Mouse (Mus musculus) liver, embryonic 16.5 days (tissue): ENCODE results near the gene Actbl2. TPM values are rescaled to one million over a fixed set of nuclear protein-coding genes. Genes with fewer than 3 reads are reported as not detected.

Experiments
- ATAC-seq: fragments of 200-750 bp; cut with Nextera tagmentation; 2 replicates; pipeline ENCODE4 v1.8.0; 2017; ENCODE audit warnings: low read depth, mild to moderate bottlenecking, moderate number of reproducible peaks, moderate library complexity
- H3K27ac ChIP-seq: fragments of 300-500 bp; sonication (generic); 2 replicates; pipeline ENCODE4 v1.5.1; 2014; ENCODE audit warnings: mild to moderate bottlenecking, low read length
- H3K27me3 ChIP-seq: fragments of 300-500 bp; sonication (generic); 2 replicates; pipeline ENCODE4 v1.6.1; 2014; ENCODE audit warnings: low read depth, low read length, mixed read lengths; ENCODE audit not compliant: control insufficient read depth, insufficient read depth
- H3K36me3 ChIP-seq: fragments of 300-500 bp; sonication (generic); 2 replicates; pipeline ENCODE4 v1.6.1; 2014; ENCODE audit warnings: mild to moderate bottlenecking; ENCODE audit not compliant: control insufficient read depth, insufficient read depth
- H3K4me1 ChIP-seq: fragments of 300-500 bp; sonication (generic); 2 replicates; pipeline ENCODE4 v1.6.1; 2014; ENCODE audit warnings: low read depth, low read length, mixed read lengths; ENCODE audit not compliant: control insufficient read depth
- H3K4me2 ChIP-seq: fragments of 300-500 bp; sonication (generic); 2 replicates; pipeline ENCODE4 v1.6.1; 2014; ENCODE audit warnings: low read depth, low read length, mixed read lengths
- H3K4me3 ChIP-seq: fragments of 300-500 bp; sonication (generic); 2 replicates; pipeline ENCODE4 v1.5.1; 2014; ENCODE audit warnings: low read depth, mild to moderate bottlenecking, low read length
- H3K9ac ChIP-seq: fragments of 300-500 bp; sonication (generic); 2 replicates; pipeline ENCODE4 v1.6.1; 2014; ENCODE audit warnings: low read depth, low read length
- H3K9me3 ChIP-seq: fragments of 300-500 bp; sonication (generic); replicated peaks from 2 replicates; pipeline ENCODE4 v1.6.1; 2016; ENCODE audit warnings: low read length; ENCODE audit not compliant: control insufficient read depth
- WGBS: fragments of 180-500 bp; shearing (Covaris S2); extraction: QIAGEN DNeasy Blood & Tissue Kit; methylation state at CpG from one replicate; pipeline ENCODE4 v1.1.7; 2014; ENCODE audit not compliant: insufficient replicate concordance; 5-methylcytosine and 5-hydroxymethylcytosine counted together
- polyA plus RNA-seq: library from polyadenylated mRNA; unstranded; fragments of >200 nt; fragmentation: Nextera tagmentation; extraction: Ambion mirVana; gene quantifications from 2 replicates; pipeline ENCODE4 v1.2.1, GENCODE M21; 2015

Actbl2 gene
- not detected in 2 replicates for polyA plus RNA-seq

DNA sequence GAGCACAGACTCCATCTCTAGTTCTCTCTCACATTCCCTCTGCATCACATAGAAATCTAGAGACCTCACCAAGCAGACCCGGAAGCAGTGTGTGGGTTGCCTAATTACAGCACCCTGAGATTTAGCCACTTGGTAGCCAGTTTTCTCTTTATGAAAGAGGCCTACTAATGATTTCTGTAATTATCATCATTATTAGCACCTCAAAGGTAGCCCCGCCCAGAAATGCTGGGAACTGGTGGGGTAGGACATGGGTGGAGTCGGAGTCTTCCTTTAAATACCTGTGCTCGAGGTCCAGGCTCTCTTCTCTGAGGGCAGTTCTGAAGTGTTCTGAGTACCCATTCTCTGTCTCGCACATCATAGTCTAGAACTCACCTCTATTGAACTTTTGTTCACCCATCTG, at the start of gene Actbl2:
Gene Actbl2, plus strand, starts transcription at position 301 of the 400 bp plus-strand sequence.
- WGBS = 65% methylated on average over 5 of the region's 5 CpGs
- Histone ChIP-seq H3K9me3 (no peaks in the 10 kb centered on the region), H3K27ac (no peak within 1 kb of the TSS), H3K4me2 (no peak within 1 kb of the TSS), H3K9ac (no peak within 1 kb of the TSS), H3K4me3 (no peak within 1 kb of the TSS), H3K36me3 (no peaks in the 10 kb centered on the region), H3K4me1 (no peaks in the 10 kb centered on the region), H3K27me3 (no peaks in the 10 kb centered on the region)
- no peak for ATAC-seq

DNA sequence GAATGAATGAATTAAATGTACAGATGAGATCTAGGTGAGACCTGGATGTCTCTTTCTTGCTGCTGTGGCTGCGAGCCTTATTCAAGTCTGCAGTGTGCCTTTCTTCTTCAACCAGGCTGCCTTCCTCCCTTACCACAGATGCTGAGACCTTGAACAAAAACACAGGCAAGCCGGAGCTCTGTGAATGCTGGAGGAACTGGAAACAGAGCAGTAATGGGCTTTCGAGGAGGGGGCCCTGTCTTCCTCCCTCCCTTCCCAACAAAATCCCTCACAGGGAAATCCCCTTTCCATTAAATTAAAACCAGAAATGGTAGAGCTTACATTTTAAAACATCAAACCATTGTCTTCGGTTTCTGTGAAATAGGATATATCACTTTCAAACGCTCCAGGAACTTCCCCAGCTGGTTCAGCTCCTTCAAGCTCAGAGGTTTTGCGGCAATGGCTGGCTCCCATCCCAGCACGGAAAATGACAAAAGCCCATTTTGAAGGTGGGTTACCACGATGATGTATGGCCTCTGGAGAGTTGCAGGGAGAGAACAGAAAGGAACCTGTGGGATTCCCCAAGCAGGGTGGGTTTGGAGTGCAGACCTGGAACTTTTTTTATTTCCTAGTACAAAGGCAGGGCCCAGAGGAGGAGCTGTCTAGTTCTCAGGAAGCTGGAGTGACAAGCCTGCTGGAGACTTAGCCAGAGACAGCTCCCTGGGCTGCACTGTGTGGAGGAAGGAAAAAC, 44.0 kb upstream of the Actbl2 start:
- no peak overlapping the region for H3K4me3 ChIP-seq
- 47% methylated on average over 8 of the region's 8 CpGs for WGBS
- no peaks in the 10 kb centered on the region for H3K9me3 ChIP-seq
- no peak overlapping the region for H3K27ac ChIP-seq
- H3K27me3 ChIP-seq = no peaks in the 10 kb centered on the region
- H3K4me1 ChIP-seq = no peaks in the 10 kb centered on the region
- H3K36me3 ChIP-seq = no peaks in the 10 kb centered on the region
- no peak overlapping the region for H3K9ac ChIP-seq
- no peak for ATAC-seq
- no peak overlapping the region for H3K4me2 ChIP-seq

DNA sequence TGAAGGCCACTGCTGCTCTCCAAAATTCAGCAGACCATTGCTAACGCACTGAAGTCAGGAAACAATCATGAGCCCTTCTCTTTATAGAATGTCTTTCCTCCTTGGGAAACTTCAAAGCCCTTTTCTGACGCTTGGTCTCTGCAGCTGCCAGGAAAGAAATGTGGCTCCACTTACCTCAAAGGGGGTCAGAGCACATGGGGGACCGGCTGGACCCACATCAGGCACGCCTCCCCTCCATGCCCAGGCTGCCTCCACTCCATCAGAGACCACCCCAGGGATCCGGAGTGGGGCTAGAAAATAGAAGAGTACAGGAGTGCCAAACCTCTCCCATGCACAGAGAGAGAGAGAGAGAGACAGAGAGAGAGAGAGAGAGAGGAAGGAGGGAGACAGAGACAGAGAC, 26.0 kb upstream of the Actbl2 start:
- 46% methylated on average over 5 of the region's 5 CpGs for WGBS
- no peak for ATAC-seq
- no peak overlapping the region for H3K4me2 ChIP-seq
- no peaks in the 10 kb centered on the region for H3K4me1 ChIP-seq
- H3K9me3 ChIP-seq = no peaks in the 10 kb centered on the region
- no peak overlapping the region for H3K9ac ChIP-seq
- no peak overlapping the region for H3K27ac ChIP-seq
- no peaks in the 10 kb centered on the region for H3K27me3 ChIP-seq
- H3K36me3 ChIP-seq = no peaks in the 10 kb centered on the region
- H3K4me3 ChIP-seq = no peak overlapping the region

DNA sequence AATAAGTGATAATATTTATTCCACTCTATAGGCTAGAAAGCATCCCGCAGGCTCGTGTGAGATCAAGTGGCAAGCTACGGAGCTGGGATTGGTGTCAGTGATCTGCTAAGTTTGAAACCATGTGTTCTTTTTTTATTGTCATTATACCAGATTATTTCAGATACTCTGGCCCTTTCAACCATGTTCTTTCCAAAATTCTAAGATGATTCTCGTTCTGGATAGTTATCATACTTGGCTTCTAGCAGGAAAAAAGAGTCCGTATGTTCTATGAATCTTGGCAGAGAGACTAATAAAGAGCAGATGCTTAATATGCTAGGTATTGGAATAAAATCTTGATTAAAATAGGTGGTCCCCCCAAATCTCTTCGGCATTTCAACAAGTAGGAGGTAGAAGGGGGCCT, 25.3 kb upstream of the Actbl2 start:
- H3K4me3 ChIP-seq = no peak overlapping the region
- no peaks in the 10 kb centered on the region for H3K36me3 ChIP-seq
- H3K4me1 ChIP-seq = no peaks in the 10 kb centered on the region
- no peaks in the 10 kb centered on the region for H3K9me3 ChIP-seq
- no peak overlapping the region for H3K4me2 ChIP-seq
- H3K27ac ChIP-seq = no peak overlapping the region
- no peak overlapping the region for H3K9ac ChIP-seq
- no peak for ATAC-seq
- H3K27me3 ChIP-seq = no peaks in the 10 kb centered on the region
- 72% methylated on average over 6 of the region's 6 CpGs for WGBS

- no peak overlapping the region for H3K4me3 ChIP-seq
- no peaks in the 10 kb centered on the region for H3K9me3 ChIP-seq
- ATAC-seq = no peak
- no peak overlapping the region for H3K9ac ChIP-seq
- no peak overlapping the region for H3K4me2 ChIP-seq
- H3K4me1 ChIP-seq = no peaks in the 10 kb centered on the region
- no peak overlapping the region for H3K27ac ChIP-seq
- WGBS = 55% methylated on average over 7 of the region's 7 CpGs
- H3K36me3 ChIP-seq = no peaks in the 10 kb centered on the region
- no peaks in the 10 kb centered on the region for H3K27me3 ChIP-seq
These were observed 22.4 kb upstream of the Actbl2 start for GRCm38 (mm10) chr13:111232416-111232815.

- H3K4me2 ChIP-seq = no peak overlapping the region
- H3K4me1 ChIP-seq = no peaks in the 10 kb centered on the region
- H3K9me3 ChIP-seq = no peaks in the 10 kb centered on the region
- ATAC-seq = peak; percentile 63
- no peaks in the 10 kb centered on the region for H3K27me3 ChIP-seq
- no peaks in the 10 kb centered on the region for H3K36me3 ChIP-seq
- H3K27ac ChIP-seq = no peak overlapping the region
- no peak overlapping the region for H3K9ac ChIP-seq
- 40% methylated on average over 5 of the region's 5 CpGs for WGBS
- H3K4me3 ChIP-seq = no peak overlapping the region
These were observed 21.5 kb upstream of the Actbl2 start for GRCm38 (mm10) chr13:111233356-111233755.

GRCm38 (mm10) chr13:111234573-111234972, 20.2 kb upstream of the Actbl2 start:
- H3K27me3 ChIP-seq = no peaks in the 10 kb centered on the region
- no peak overlapping the region for H3K4me2 ChIP-seq
- H3K4me3 ChIP-seq = no peak overlapping the region
- 25% methylated on average over 3 of the region's 3 CpGs for WGBS
- no peaks in the 10 kb centered on the region for H3K4me1 ChIP-seq
- no peak overlapping the region for H3K27ac ChIP-seq
- ATAC-seq = no peak
- no peak overlapping the region for H3K9ac ChIP-seq
- H3K9me3 ChIP-seq = no peaks in the 10 kb centered on the region
- no peaks in the 10 kb centered on the region for H3K36me3 ChIP-seq

DNA sequence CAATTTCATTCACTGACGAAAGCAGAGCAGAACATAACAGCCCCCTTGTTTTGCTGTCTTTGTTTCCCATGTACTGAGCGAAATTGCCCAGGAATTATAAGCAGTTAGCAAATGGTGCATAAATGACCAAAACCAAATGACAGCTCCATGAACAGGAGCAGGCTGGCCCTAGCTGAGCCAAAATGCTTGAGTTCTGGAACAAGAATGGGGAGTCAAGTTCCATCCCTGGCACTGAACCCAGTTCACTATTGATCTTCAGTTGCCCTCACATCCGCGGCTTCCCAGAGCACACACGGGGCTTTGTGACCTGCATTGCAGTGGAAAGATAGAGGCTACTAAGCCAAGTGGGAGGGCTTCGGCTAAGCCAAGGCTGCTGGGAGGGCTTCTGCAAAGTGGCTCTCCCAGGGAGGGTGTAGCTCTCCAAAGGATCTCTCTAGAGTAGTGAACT, 19.1 kb upstream of the Actbl2 start:
- no peak overlapping the region for H3K27ac ChIP-seq
- no peaks in the 10 kb centered on the region for H3K9me3 ChIP-seq
- H3K27me3 ChIP-seq = no peaks in the 10 kb centered on the region
- H3K4me3 ChIP-seq = no peak overlapping the region
- no peak overlapping the region for H3K4me2 ChIP-seq
- no peak for ATAC-seq
- H3K9ac ChIP-seq = no peak overlapping the region
- WGBS = 54% methylated on average over 6 of the region's 6 CpGs
- no peaks in the 10 kb centered on the region for H3K4me1 ChIP-seq
- no peaks in the 10 kb centered on the region for H3K36me3 ChIP-seq

- Histone ChIP-seq H3K9ac (no peak overlapping the region), H3K36me3 (no peaks in the 10 kb centered on the region), H3K4me3 (no peak overlapping the region), H3K9me3 (no peaks in the 10 kb centered on the region), H3K4me2 (no peak overlapping the region), H3K27ac (no peak overlapping the region), H3K4me1 (no peaks in the 10 kb centered on the region), H3K27me3 (no peaks in the 10 kb centered on the region)
- 60% methylated on average over 9 of the region's 9 CpGs for WGBS
- ATAC-seq = no peak
These were observed 18.4 kb upstream of the Actbl2 start for GRCm38 (mm10) chr13:111236461-111236864.
